Comparison of ENCODE assay signal across 8 mouse cellular contexts in the genomic region with DNA sequence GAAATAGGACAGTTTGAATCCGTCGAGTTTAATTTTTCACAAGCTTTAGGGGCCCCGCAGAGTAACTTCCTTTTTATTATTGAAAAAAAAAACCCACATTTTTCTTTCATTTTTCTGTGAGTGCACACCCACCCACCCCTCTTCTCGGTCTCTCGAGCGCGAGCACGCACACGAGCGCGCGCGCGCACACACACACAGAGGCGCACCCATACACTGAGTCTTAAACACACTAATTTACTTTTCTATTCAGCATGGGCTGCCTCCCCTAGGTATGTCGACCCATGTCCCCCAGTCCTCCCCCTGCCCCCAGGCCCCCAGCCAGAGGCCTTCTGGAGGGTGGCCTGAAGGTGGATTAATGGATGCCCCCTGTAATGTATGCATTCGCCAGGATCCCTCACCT. TPM values are rescaled to one million over a fixed set of nuclear protein-coding genes. Genes with fewer than 3 reads are reported as not detected.
A peak's percentile ranks its signal among the peaks of the same experiment; 100 is the strongest.
DNase-seq lines count a peak whose midpoint lies in the region; ATAC-seq and TF ChIP-seq lines count a peak whose summit lies in the region.

No protein-coding gene starts in this region.

- H3K9me3 ChIP-seq in lung, embryonic 14.5 days (ENCODE audit: low read depth, low read length), result no peaks in the 10 kb centered on the region
- no peaks in the 10 kb centered on the region for H3K9me3 ChIP-seq in limb, embryonic 11.5 days (ENCODE audit: control insufficient read depth, low read length)
- H3K9me3 ChIP-seq in neural tube, embryonic 15.5 days (replicated peaks), result no peaks in the 10 kb centered on the region

- H3K4me2 ChIP-seq in lung, embryonic 14.5 days, result peak overlapping the region; percentile 75
- peak overlapping the region; percentile 65 for H3K4me2 ChIP-seq in limb, embryonic 11.5 days (ENCODE audit: low read depth, severe bottlenecking)
- H3K4me2 ChIP-seq in neural tube, embryonic 15.5 days, result peak overlapping the region; percentile 69

- H3K27ac ChIP-seq in lung, embryonic 14.5 days (ENCODE audit: low read depth), result no peak overlapping the region
- H3K27ac ChIP-seq in embryonic fibroblast, embryonic 13.5 days (ENCODE audit: insufficient read depth, low read length), result no peak overlapping the region
- H3K27ac ChIP-seq in limb, embryonic 11.5 days (replicated peaks; ENCODE audit: low read depth, low read length), result no peak overlapping the region
- H3K27ac ChIP-seq in neural tube, embryonic 15.5 days (replicated peaks), result no peak overlapping the region

- no peaks in the 10 kb centered on the region for H3K36me3 ChIP-seq in lung, embryonic 14.5 days (ENCODE audit: insufficient read depth)
- no peaks in the 10 kb centered on the region for H3K36me3 ChIP-seq in limb, embryonic 11.5 days (ENCODE audit: control insufficient read depth, insufficient read depth, low read length)
- no peaks in the 10 kb centered on the region for H3K36me3 ChIP-seq in neural tube, embryonic 15.5 days

- H3K4me3 ChIP-seq in lung, embryonic 14.5 days (ENCODE audit: low read depth, low read length), result peak overlapping the region; percentile 36
- peak overlapping the region; percentile 28 for H3K4me3 ChIP-seq in embryonic fibroblast, embryonic 13.5 days (ENCODE audit: insufficient read depth, low read length)
- peak overlapping the region; percentile 25 for H3K4me3 ChIP-seq in limb, embryonic 11.5 days (ENCODE audit: low read depth, low read length)
- peak overlapping the region; percentile 38 for H3K4me3 ChIP-seq in neural tube, embryonic 15.5 days (replicated peaks)

- ATAC-seq in lung, embryonic 14.5 days (ENCODE audit: insufficient read depth), result no peak
- ATAC-seq in limb, embryonic 11.5 days (ENCODE audit: insufficient number of reproducible peaks, low FRiP score, low TSS enrichment, low read depth), result no peak
- ATAC-seq in neural tube, embryonic 15.5 days (ENCODE audit: low FRiP score), result no peak

- peaks cover 10% of the 10 kb centered on the region for H3K27me3 ChIP-seq in lung, embryonic 14.5 days (ENCODE audit: insufficient read depth, low read length)
- H3K27me3 ChIP-seq in limb, embryonic 11.5 days (ENCODE audit: control insufficient read depth, insufficient read depth, low read length), result peaks cover 30% of the 10 kb centered on the region
- peaks cover 63% of the 10 kb centered on the region for H3K27me3 ChIP-seq in neural tube, embryonic 15.5 days (replicated peaks)

- peak overlapping the region; percentile 57 for H3K9ac ChIP-seq in lung, embryonic 14.5 days
- H3K9ac ChIP-seq in limb, embryonic 11.5 days (ENCODE audit: low read length), result peak overlapping the region; percentile 55
- peak overlapping the region; percentile 34; the same call in 1 of the 2 replicates for H3K9ac ChIP-seq in neural tube, embryonic 15.5 days (replicated peaks)

- no peaks in the 10 kb centered on the region for H3K4me1 ChIP-seq in lung, embryonic 14.5 days (ENCODE audit: insufficient read depth)
- no peaks in the 10 kb centered on the region for H3K4me1 ChIP-seq in embryonic fibroblast, embryonic 13.5 days (ENCODE audit: control insufficient read depth, insufficient read depth, low read length)
- peaks cover 7% of the 10 kb centered on the region; the same call in 1 of the 2 replicates for H3K4me1 ChIP-seq in limb, embryonic 11.5 days (ENCODE audit: control insufficient read depth, insufficient read depth, low read length)
- H3K4me1 ChIP-seq in neural tube, embryonic 15.5 days, result peaks cover 39% of the 10 kb centered on the region

- no peak for TF ChIP-seq POLR2A in embryonic fibroblast, embryonic 13.5 days (IDR thresholded peaks at IDR 0.05; ENCODE audit: low read depth, low read length)

- WGBS in lung, embryonic 14.5 days, result 12% methylated on average over 17 of the region's 17 CpGs
- 14% methylated on average over 17 of the region's 17 CpGs for WGBS in limb, embryonic 11.5 days
- 6% methylated on average over 17 of the region's 17 CpGs for WGBS in neural tube, embryonic 15.5 days

- TF ChIP-seq CTCF in lung, embryonic 14.5 days (IDR thresholded peaks at IDR 0.05; ENCODE audit: low read depth), result no peak
- no peak for TF ChIP-seq CTCF in embryonic fibroblast, embryonic 13.5 days (IDR thresholded peaks at IDR 0.05; ENCODE audit: borderline replicate concordance, insufficient read depth, low read length)

- peak; percentile 37 for DNase-seq in lung, embryonic 14.5 days
- no peak for DNase-seq in lung, postnatal 36 days
- DNase-seq in limb, embryonic 11.5 days (ENCODE audit: low spot score), result peak; percentile 45
- no peak for DNase-seq in T-cell, adult 2 months (ENCODE audit: low spot score)
- DNase-seq in frontal cortex, postnatal 25 days (ENCODE audit: low spot score in 2 of 2), result no peak
- DNase-seq in cerebellum, adult 11 months, result no peak

RNA-seq across cellular contexts. Expression of gene Ak8, which starts 51.7 kb away (rescaled TPM):
- 0.61 and 0.93 TPM in 2 replicates for polyA plus RNA-seq in lung, embryonic 14.5 days (2014; fragmentation: Nextera tagmentation; extraction: Ambion mirVana)
- not detected in 2 replicates for polyA plus RNA-seq in embryonic fibroblast, embryonic 13.5 days (2011; ENCODE audit: insufficient read length, low read depth, missing spikeins)
- polyA plus RNA-seq in limb, embryonic 11.5 days (2014; fragmentation: Nextera tagmentation; extraction: Ambion mirVana), result 0.52 and 0.91 TPM in 2 replicates
- 1.7 and 1.8 TPM in 2 replicates for polyA plus RNA-seq in neural tube, embryonic 15.5 days (2015; fragmentation: Nextera tagmentation; extraction: Ambion mirVana)

RNA-seq across cellular contexts. Expression of gene Spaca9, which starts 52.1 kb away (rescaled TPM):
- 1.8 and 2.5 TPM in 2 replicates for polyA plus RNA-seq in lung, embryonic 14.5 days (2014; fragmentation: Nextera tagmentation; extraction: Ambion mirVana)
- 2.0 TPM in 1 of 2 replicates, not detected in the other for polyA plus RNA-seq in embryonic fibroblast, embryonic 13.5 days (2011; ENCODE audit: insufficient read length, low read depth, missing spikeins)
- polyA plus RNA-seq in limb, embryonic 11.5 days (2014; fragmentation: Nextera tagmentation; extraction: Ambion mirVana), result 1.7 and 2.0 TPM in 2 replicates
- 1.5 TPM in 2 replicates for polyA plus RNA-seq in neural tube, embryonic 15.5 days (2015; fragmentation: Nextera tagmentation; extraction: Ambion mirVana)

Comparison
In these comparisons a context has a peak if more than half of its experiments do, and no peak if none do; other contexts are left out.
1. DNase-seq: peak in lung, embryonic 14.5 days (single experiment) and limb, embryonic 11.5 days (single experiment); none in lung, postnatal 36 days (single experiment), T-cell, adult 2 months (single experiment), frontal cortex, postnatal 25 days (0 of 2) and cerebellum, adult 11 months (single experiment).
2. Peak in every context shown above with its lines, with median percentiles within 50 percentile points of each other: H3K4me2 ChIP-seq, H3K4me3 ChIP-seq and H3K9ac ChIP-seq.